Mouse (Mus musculus): ENCODE data around the gene Dph1.

Dph1 gene

DNA sequence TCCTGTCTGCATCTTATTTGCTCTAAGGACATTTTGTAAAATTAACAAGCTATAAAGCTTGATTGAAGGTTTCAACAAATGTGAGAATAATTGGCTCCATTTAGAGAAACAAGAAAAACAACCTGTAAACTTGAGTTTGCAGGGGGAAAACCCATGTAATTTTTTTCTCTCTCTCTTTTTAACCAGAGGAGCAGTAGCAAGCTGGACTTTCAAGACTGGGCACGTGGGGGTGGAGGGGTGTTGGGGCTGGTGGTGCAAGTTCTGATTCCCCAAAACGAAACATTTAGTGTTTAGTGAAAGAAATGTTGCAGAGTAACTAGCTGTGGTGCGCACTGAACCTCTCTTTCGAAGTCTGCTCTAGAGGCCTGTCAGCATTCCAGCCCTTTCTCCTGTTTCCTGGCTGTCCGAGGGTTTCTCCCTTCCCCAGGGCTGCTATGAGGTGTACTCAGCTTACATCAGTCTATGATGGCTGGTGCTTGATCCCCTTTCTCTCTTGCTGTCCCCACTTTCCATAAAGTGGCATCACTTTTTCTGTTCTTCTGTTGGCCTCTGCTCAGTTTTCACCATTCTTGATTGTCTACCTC lies 56.5 kb downstream of the Dph1 start:
- DNase-seq (ENCODE audit: low spot score): no peak

DNA sequence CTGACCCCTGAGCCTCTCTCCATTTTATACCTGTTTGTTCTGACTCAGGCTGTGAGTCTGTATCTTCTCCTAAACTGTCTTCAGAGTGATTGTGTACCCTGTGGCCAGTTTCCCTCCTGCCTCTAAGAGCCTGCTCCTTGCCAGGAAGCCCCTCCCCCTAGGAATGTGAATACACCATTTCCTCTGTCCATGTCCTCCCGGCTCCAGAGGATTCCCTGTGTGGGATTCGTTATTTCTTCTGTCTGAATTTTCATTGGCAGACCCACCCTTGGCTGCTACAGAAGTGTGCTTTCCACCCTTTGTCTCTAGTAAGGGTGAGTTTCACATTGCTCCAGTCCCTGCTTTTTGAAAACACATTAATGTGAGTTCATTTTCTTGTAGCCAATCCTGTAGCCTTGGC lies 57.1 kb downstream of the Dph1 start:
- peak; percentile 75 for DNase-seq (ENCODE audit: low spot score)

GRCm38 (mm10) chr11:75133391-75133790 lies 57.6 kb downstream of the Dph1 start:
- DNase-seq (ENCODE audit: low spot score): no peak

DNA sequence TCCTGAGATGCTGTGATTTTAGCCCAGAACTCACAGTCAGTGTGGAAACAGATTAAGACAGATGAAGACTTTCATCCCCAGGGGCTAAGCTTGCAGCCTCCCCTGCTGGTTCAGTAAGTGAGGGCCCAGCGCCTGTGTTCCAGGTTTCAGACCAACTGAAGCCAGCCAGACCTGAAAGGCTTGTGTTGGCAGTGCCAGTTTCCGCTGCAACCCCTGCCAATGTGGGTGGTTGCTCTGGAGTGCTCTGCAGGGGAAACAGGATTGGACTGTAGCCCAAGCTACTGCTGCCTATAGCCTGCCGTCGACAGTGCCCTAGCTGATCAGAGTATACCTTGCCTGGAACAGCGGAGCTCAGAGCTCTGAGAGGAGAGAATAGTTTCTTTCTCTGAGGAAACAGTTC lies 58.8 kb downstream of the Dph1 start:
- DNase-seq (ENCODE audit: low spot score): no peak

- no peak for DNase-seq (ENCODE audit: low spot score)
Measured at GRCm38 (mm10) chr11:75131300-75131699, 59.7 kb downstream of the Dph1 start.

- no peak for DNase-seq (ENCODE audit: low spot score)
Measured at GRCm38 (mm10) chr11:75129481-75129880, 61.6 kb downstream of the Dph1 start.

All from embryo, embryonic 10 days (tissue).